10 mouse cellular contexts compared by ENCODE assay signal in the genomic region with DNA sequence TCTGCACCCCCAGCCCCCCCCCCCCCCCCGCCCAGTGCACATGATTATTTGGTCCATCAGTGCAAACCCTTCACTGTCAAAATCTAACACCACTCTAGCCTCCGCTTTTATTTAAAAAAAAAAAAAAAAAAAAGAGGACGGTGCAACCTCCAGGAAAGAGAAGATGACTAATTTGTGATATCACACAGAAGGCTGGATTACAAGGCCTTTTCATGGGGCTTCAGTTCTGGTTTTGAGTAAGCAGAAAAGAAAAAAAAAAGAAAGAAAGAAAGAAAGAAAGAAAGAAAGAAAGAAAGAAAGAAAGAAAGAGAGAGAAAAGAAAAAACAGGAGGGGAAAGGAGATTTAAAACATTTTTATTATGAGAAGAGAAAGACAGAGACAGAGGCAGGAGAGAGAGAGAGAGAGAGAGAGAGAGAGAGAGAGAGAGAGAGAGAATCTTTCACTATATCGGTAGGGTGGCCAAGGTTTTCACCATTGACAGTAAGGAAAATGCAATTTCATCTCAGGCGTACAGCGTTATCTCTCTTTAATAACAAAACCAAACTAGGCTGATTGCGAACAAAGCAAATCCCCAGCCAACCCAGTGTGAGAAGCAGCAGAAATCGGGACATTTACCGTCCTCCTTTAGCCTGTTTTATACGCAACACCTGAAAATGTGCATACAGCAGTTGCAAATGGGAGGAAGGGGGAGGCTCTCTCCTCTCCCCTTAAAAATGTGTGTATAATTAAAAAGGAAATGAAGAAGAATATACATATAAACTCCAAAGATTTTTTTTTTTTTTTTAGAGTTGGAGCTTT. TPM values are rescaled to one million over a fixed set of nuclear protein-coding genes. Genes with fewer than 3 reads are reported as not detected.
DNase-seq lines count a peak whose midpoint lies in the region; ATAC-seq lines count a peak whose summit lies in the region.
"Had no signal": no experiment of that assay in that cellular context is flagged by ENCODE, and none has a peak within 500 bp of the region (broad histone marks: within the 10 kb centered on the region; RNA-seq: fewer than 3 reads in every experiment).

No protein-coding gene starts in this region.

- no peaks in the 10 kb centered on the region for H3K36me3 ChIP-seq in heart, embryonic 16.5 days (ENCODE audit: control insufficient read depth, insufficient read depth)
- H3K36me3 ChIP-seq in embryonic facial prominence, embryonic 14.5 days (ENCODE audit: control insufficient read depth, insufficient read depth, low read length): no peaks in the 10 kb centered on the region
- H3K36me3 ChIP-seq in intestine, embryonic 14.5 days (ENCODE audit: control insufficient read depth, insufficient read depth, low read length): no peaks in the 10 kb centered on the region
- no peaks in the 10 kb centered on the region for H3K36me3 ChIP-seq in neural tube, embryonic 12.5 days

- H3K4me1 ChIP-seq in heart, embryonic 16.5 days (ENCODE audit: control insufficient read depth, insufficient read depth, low read length): peaks cover 6% of the 10 kb centered on the region
- peaks cover 19% of the 10 kb centered on the region for H3K4me1 ChIP-seq in embryonic facial prominence, embryonic 14.5 days (ENCODE audit: control insufficient read depth, insufficient read depth, low read length)
- peaks cover 25% of the 10 kb centered on the region for H3K4me1 ChIP-seq in intestine, embryonic 14.5 days (replicated peaks; ENCODE audit: control insufficient read depth, insufficient read depth, low read length)
- peaks cover 19% of the 10 kb centered on the region for H3K4me1 ChIP-seq in neural tube, embryonic 12.5 days

- ATAC-seq in heart, embryonic 16.5 days (replicated peaks; ENCODE audit: extremely low read depth, insufficient read depth, low FRiP score): no peak
- ATAC-seq in embryonic facial prominence, embryonic 14.5 days (ENCODE audit: low read depth): no peak
- no peak for ATAC-seq in intestine, embryonic 14.5 days (replicated peaks; ENCODE audit: low FRiP score, low TSS enrichment, low read depth)
- no peak for ATAC-seq in neural tube, embryonic 12.5 days (ENCODE audit: low FRiP score, low read depth)

- DNase-seq in heart, adult 11 months: no peak
- DNase-seq in embryonic facial prominence, embryonic 14.5 days (ENCODE audit: low spot score): no peak
- DNase-seq in intestine, embryonic 14.5 days (ENCODE audit: low spot score): no peak
- DNase-seq in liver: no peak
- DNase-seq in urinary bladder, adult 18-20 months (ENCODE audit: low spot score in 2 of 2): no peak
- DNase-seq in gastrocnemius, adult 8-10 months (ENCODE audit: low spot score in 2 of 2): no peak
- DNase-seq: layer of hippocampus, postnatal 36 days; thymus, adult 2 months had no signal

- H3K4me2 ChIP-seq in heart, embryonic 16.5 days (ENCODE audit: low read depth, low read length): peak overlapping the region; percentile 75
- peak overlapping the region; percentile 54 for H3K4me2 ChIP-seq in embryonic facial prominence, embryonic 14.5 days (ENCODE audit: low read depth, low read length)
- peak overlapping the region; percentile 69 for H3K4me2 ChIP-seq in intestine, embryonic 14.5 days (ENCODE audit: low read length)
- peak overlapping the region; percentile 62 for H3K4me2 ChIP-seq in neural tube, embryonic 12.5 days (replicated peaks)

- WGBS in heart, embryonic 16.5 days: 11% methylated on average over 10 of the region's 10 CpGs
- WGBS in embryonic facial prominence, embryonic 14.5 days: 14% methylated on average over 10 of the region's 10 CpGs
- 19% methylated on average over 9 of the region's 10 CpGs for WGBS in intestine, embryonic 14.5 days
- 8% methylated on average over 10 of the region's 10 CpGs for WGBS in neural tube, embryonic 12.5 days

- H3K27me3 ChIP-seq in heart, embryonic 16.5 days (ENCODE audit: control insufficient read depth, insufficient read depth, low read length): peaks cover 27% of the 10 kb centered on the region
- H3K27me3 ChIP-seq in embryonic facial prominence, embryonic 14.5 days (replicated peaks; ENCODE audit: control insufficient read depth, insufficient read depth, low read length): peaks cover 11% of the 10 kb centered on the region
- H3K27me3 ChIP-seq in intestine, embryonic 14.5 days (replicated peaks; ENCODE audit: control insufficient read depth, insufficient read depth, low read length): 0 out of 2 replicates have a peak, but pooled peaks cover 9% of the 10 kb centered on the region
- peaks cover 10% of the 10 kb centered on the region for H3K27me3 ChIP-seq in neural tube, embryonic 12.5 days (replicated peaks)

- no peak overlapping the region; the same call in 1 of the 2 replicates for H3K4me3 ChIP-seq in heart, embryonic 16.5 days (ENCODE audit: low read length)
- peak overlapping the region; percentile 34 for H3K4me3 ChIP-seq in embryonic facial prominence, embryonic 14.5 days (ENCODE audit: low read depth, low read length)
- H3K4me3 ChIP-seq in intestine, embryonic 14.5 days (ENCODE audit: low read depth, low read length): no peak overlapping the region
- peak overlapping the region; percentile 21 for H3K4me3 ChIP-seq in neural tube, embryonic 12.5 days

- no peak overlapping the region for H3K27ac ChIP-seq in heart, embryonic 16.5 days (ENCODE audit: low read length)
- peak overlapping the region; percentile 71 for H3K27ac ChIP-seq in embryonic facial prominence, embryonic 14.5 days (replicated peaks; ENCODE audit: low read depth, low read length)
- no peak overlapping the region for H3K27ac ChIP-seq in intestine, embryonic 14.5 days (ENCODE audit: low read depth)
- H3K27ac ChIP-seq in neural tube, embryonic 12.5 days: 0 out of 2 replicates have a peak overlapping the region, but pooled peaks have one; percentile 39

- H3K9ac ChIP-seq in heart, embryonic 16.5 days (ENCODE audit: low read length): no peak overlapping the region
- H3K9ac ChIP-seq in embryonic facial prominence, embryonic 14.5 days (ENCODE audit: low read depth, low read length): peak overlapping the region; percentile 59
- no peak overlapping the region for H3K9ac ChIP-seq in intestine, embryonic 14.5 days (ENCODE audit: low read length)
- peak overlapping the region; percentile 42; the same call in 1 of the 2 replicates for H3K9ac ChIP-seq in neural tube, embryonic 12.5 days

- H3K9me3 ChIP-seq in heart, embryonic 16.5 days (replicated peaks; ENCODE audit: control insufficient read depth, low read length): no peaks in the 10 kb centered on the region
- H3K9me3 ChIP-seq in embryonic facial prominence, embryonic 14.5 days (ENCODE audit: control insufficient read depth, low read length): no peaks in the 10 kb centered on the region
- H3K9me3 ChIP-seq in intestine, embryonic 14.5 days (ENCODE audit: control insufficient read depth, low read length): no peaks in the 10 kb centered on the region
- H3K9me3 ChIP-seq in neural tube, embryonic 12.5 days: no peaks in the 10 kb centered on the region

RNA-seq across cellular contexts. Expression of gene Zfhx3, which starts 1.3 kb away (rescaled TPM):
- polyA plus RNA-seq in heart, embryonic 16.5 days (2015; fragmentation: Nextera tagmentation; extraction: Ambion mirVana): 3.3 and 3.7 TPM in 2 replicates
- polyA plus RNA-seq in embryonic facial prominence, embryonic 14.5 days (2014; fragmentation: Nextera tagmentation; extraction: Ambion mirVana): 14.2 and 17.0 TPM in 2 replicates
- 15.7 and 16.4 TPM in 2 replicates for polyA plus RNA-seq in intestine, embryonic 14.5 days (2014; fragmentation: Nextera tagmentation; extraction: Ambion mirVana)
- polyA plus RNA-seq in neural tube, embryonic 12.5 days (2016; fragmentation: Nextera tagmentation; extraction: Ambion mirVana): 38.7 and 47.6 TPM in 2 replicates
- 10 to 100 TPM; 20.0 to 21.5 (median 21.0) TPM for total RNA-seq in gastrocnemius, adult 8-10 months (2022)

Comparison
In these comparisons a context has a peak if more than half of its experiments do, and no peak if none do; other contexts are left out.
1. H3K27ac ChIP-seq: peak in embryonic facial prominence, embryonic 14.5 days (single experiment) and neural tube, embryonic 12.5 days (single experiment); none in heart, embryonic 16.5 days (single experiment) and intestine, embryonic 14.5 days (single experiment).
2. H3K4me3 ChIP-seq: peak in embryonic facial prominence, embryonic 14.5 days (single experiment) and neural tube, embryonic 12.5 days (single experiment); none in heart, embryonic 16.5 days (single experiment) and intestine, embryonic 14.5 days (single experiment).
3. H3K9ac ChIP-seq: peak in embryonic facial prominence, embryonic 14.5 days (single experiment) and neural tube, embryonic 12.5 days (single experiment); none in heart, embryonic 16.5 days (single experiment) and intestine, embryonic 14.5 days (single experiment).
4. Peak in every context shown above with its lines, with median percentiles within 50 percentile points of each other: H3K4me2 ChIP-seq.